Comparison of ENCODE assay signal across 6 mouse cellular contexts in genomic region chr3:97103946-97104345, GRCm38 (mm10). TPM values are rescaled to one million over a fixed set of nuclear protein-coding genes. Genes with fewer than 3 reads are reported as not detected.
A peak's percentile ranks its signal among the peaks of the same experiment; 100 is the strongest.
DNase-seq lines count a peak whose midpoint lies in the region; ATAC-seq and TF ChIP-seq lines count a peak whose summit lies in the region.
"Not testable (repeated sequence)": the region's sequence is repeated elsewhere in the genome, so short reads cannot be mapped to it uniquely, and the experiment has no call there.

No protein-coding gene starts in this region.

- H3K4me1 ChIP-seq in kidney, postnatal 0 days (replicated peaks; ENCODE audit: insufficient read depth, low read length): not testable (repeated sequence)

- WGBS in kidney, postnatal 0 days: 56% methylated on average over 3 of the region's 5 CpGs

- not testable (repeated sequence) for H3K9me3 ChIP-seq in kidney, postnatal 0 days (replicated peaks; ENCODE audit: low read length)

- not testable (repeated sequence) for TF ChIP-seq CTCF in kidney, postnatal 0 days (IDR thresholded peaks at IDR 0.05; ENCODE audit: low read depth)

- H3K9ac ChIP-seq in kidney, postnatal 0 days (ENCODE audit: low read depth, low read length): not testable (repeated sequence)

- DNase-seq in heart, adult 11 months: peak; percentile 72
- peak; percentile 49 for DNase-seq in kidney, adult 18-20 months
- peak; percentile 69 to 81 for DNase-seq in kidney, adult 8-10 months
- not testable (repeated sequence) for DNase-seq in kidney, postnatal 0 days (ENCODE audit: low spot score)
- peak; percentile 48 for DNase-seq in kidney, postnatal 14 days
- DNase-seq in kidney, postnatal 36 days: peak; percentile 60 to 83

- H3K4me2 ChIP-seq in kidney, postnatal 0 days (ENCODE audit: low read length): not testable (repeated sequence)

- not testable (repeated sequence) for H3K4me3 ChIP-seq in kidney, postnatal 0 days (replicated peaks; ENCODE audit: low read depth, low read length)

- H3K27ac ChIP-seq in kidney, postnatal 0 days: not testable (repeated sequence)

- ATAC-seq in kidney, postnatal 0 days (replicated peaks; ENCODE audit: low FRiP score, low read depth): peak; percentile 79

- not testable (repeated sequence) for H3K36me3 ChIP-seq in kidney, postnatal 0 days (ENCODE audit: insufficient read depth, low read length)

- H3K27me3 ChIP-seq in kidney, postnatal 0 days (ENCODE audit: insufficient read depth, low read length): not testable (repeated sequence)

RNA-seq across cellular contexts. Expression of gene Acp6, which starts 54.6 kb away (rescaled TPM):
- 54.2 and 56.6 TPM in 2 replicates for polyA plus RNA-seq in kidney, postnatal 0 days (2015; fragmentation: Nextera tagmentation; extraction: Ambion mirVana)
